Mouse (Mus musculus) brain, embryonic 14.5 days (tissue): Measurements from ENCODE around the gene Gk2.

ENCODE experiments used
- CTCF ChIP-seq: fragments of 200-500 bp; IDR thresholded peaks from 2 replicates; pipeline ENCODE4 v1.5.1; 2012; ENCODE audit warnings: inconsistent platforms, mild to moderate bottlenecking, moderate library complexity, borderline replicate concordance; ENCODE audit not compliant: insufficient read depth, insufficient read length; ENCODE audit errors: extremely low read depth
- POLR2A ChIP-seq: fragments of 200-500 bp; IDR thresholded peaks from 2 replicates; pipeline ENCODE4 v1.6.1; 2012; ENCODE audit warnings: mild to moderate bottlenecking, inconsistent platforms, borderline replicate concordance; ENCODE audit not compliant: poor library complexity, insufficient read depth, insufficient read length, severe bottlenecking; ENCODE audit errors: extremely low read depth

DNA sequence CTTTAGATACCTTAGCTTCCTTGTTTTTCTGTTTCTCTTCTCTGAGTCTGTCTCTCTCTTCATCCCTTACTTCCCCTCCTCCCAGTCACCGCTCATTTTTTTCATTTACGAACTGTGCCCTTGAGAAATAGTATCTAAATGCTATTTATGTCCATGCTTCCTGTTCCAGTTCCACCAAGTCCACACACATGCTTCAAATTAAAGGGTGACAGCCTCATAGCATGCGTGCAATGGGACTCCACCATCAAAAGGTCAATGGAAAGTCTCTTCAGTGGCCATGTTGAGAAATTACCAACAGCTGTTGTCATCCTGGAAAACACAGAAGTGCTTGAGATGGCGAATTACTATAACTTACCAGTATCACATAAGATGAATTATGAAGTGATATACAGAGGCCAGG, 5.4 kb downstream of the Gk2 start:
- TF ChIP-seq CTCF (no peak), POLR2A (no peak)
